Mouse (Mus musculus) liver, postnatal 0 days (tissue): ENCODE data around the gene Shld1.

Experiments used
- CTCF ChIP-seq: sonication (generic); IDR thresholded peaks from 2 replicates; pipeline ENCODE4 v1.5.1; 2016; ENCODE audit warnings: antibody characterized with exemption, low read depth
- EP300 ChIP-seq: IDR thresholded peaks from 2 replicates; pipeline ENCODE4 v1.6.1; 2016; ENCODE audit warnings: antibody characterized with exemption, low read depth, mild to moderate bottlenecking

- TF ChIP-seq CTCF (no peak), EP300 (no peak)
Observed at GRCm38 (mm10) chr2:132696519-132696918, 9.8 kb downstream of the Shld1 start.
